In genomic region chr6:80019189-80019860, GRCm38 (mm10) we compare ENCODE assay signal across 9 mouse cellular contexts. TPM values are rescaled to one million over a fixed set of nuclear protein-coding genes. Genes with fewer than 3 reads are reported as not detected.
DNase-seq lines count a peak whose midpoint lies in the region; ATAC-seq lines count a peak whose summit lies in the region.
"Had no signal": no experiment of that assay in that cellular context is flagged by ENCODE, and none has a peak within 500 bp of the region (broad histone marks: within the 10 kb centered on the region; RNA-seq: fewer than 3 reads in every experiment).

No protein-coding gene starts in this region.

- ATAC-seq in heart, embryonic 15.5 days (replicated peaks; ENCODE audit: insufficient number of reproducible peaks, insufficient read depth, low FRiP score, low read depth) = no peak
- ATAC-seq in midbrain, embryonic 13.5 days = peak; percentile 61

- H3K4me3 ChIP-seq in heart, embryonic 15.5 days = peak overlapping the region; percentile 45
- peak overlapping the region; percentile 60 for H3K4me3 ChIP-seq in midbrain, embryonic 13.5 days (replicated peaks)

- H3K27me3 ChIP-seq in heart, embryonic 15.5 days = no peaks in the 10 kb centered on the region
- H3K27me3 ChIP-seq in midbrain, embryonic 13.5 days = no peaks in the 10 kb centered on the region

- WGBS in heart, embryonic 15.5 days = 4% methylated on average over 14 of the region's 14 CpGs
- 2% methylated on average over 11 of the region's 14 CpGs for WGBS in midbrain, embryonic 13.5 days

- H3K27ac ChIP-seq in heart, embryonic 15.5 days = no peak overlapping the region
- H3K27ac ChIP-seq in midbrain, embryonic 13.5 days = peak overlapping the region; percentile 64

- no peaks in the 10 kb centered on the region for H3K9me3 ChIP-seq in heart, embryonic 15.5 days (replicated peaks)
- H3K9me3 ChIP-seq in midbrain, embryonic 13.5 days = no peaks in the 10 kb centered on the region

- no peaks in the 10 kb centered on the region for H3K4me1 ChIP-seq in heart, embryonic 15.5 days (replicated peaks)
- H3K4me1 ChIP-seq in midbrain, embryonic 13.5 days (replicated peaks) = 0 out of 2 replicates have a peak, but pooled peaks cover 5% of the 10 kb centered on the region

- peak overlapping the region; percentile 68 for H3K4me2 ChIP-seq in heart, embryonic 15.5 days
- peak overlapping the region; percentile 66 for H3K4me2 ChIP-seq in midbrain, embryonic 13.5 days (replicated peaks)

- H3K36me3 ChIP-seq in heart, embryonic 15.5 days = no peaks in the 10 kb centered on the region
- H3K36me3 ChIP-seq in midbrain, embryonic 13.5 days = peaks cover 9% of the 10 kb centered on the region; the same call in 1 of the 2 replicates

- no peak for DNase-seq in heart, adult 11 months
- DNase-seq in embryo, embryonic 10 days (ENCODE audit: low spot score) = peak; percentile 8
- DNase-seq in forelimb bud, embryonic 11.5 days (ENCODE audit: low read depth, low spot score) = peak; percentile 2
- no peak for DNase-seq in B cell, adult 2 months
- no peak for DNase-seq in spleen, adult 18-20 months
- DNase-seq in lung, postnatal 4 days = no peak

- H3K9ac ChIP-seq in heart, embryonic 15.5 days = no peak overlapping the region
- H3K9ac ChIP-seq in midbrain, embryonic 13.5 days (replicated peaks) = peak overlapping the region; percentile 69

RNA-seq across cellular contexts. Expression of gene Lrrtm4, which starts 0.6 kb away (rescaled TPM):
- polyA plus RNA-seq in heart, embryonic 15.5 days (2015; fragmentation: Nextera tagmentation; extraction: Ambion mirVana) = 0.46 and 0.47 TPM in 2 replicates
- 8.7 and 9.7 TPM in 2 replicates for polyA plus RNA-seq in midbrain, embryonic 13.5 days (2015; fragmentation: Nextera tagmentation; extraction: Ambion mirVana)
- polyA plus RNA-seq: testis, adult 2 months had no signal

Comparison
In these comparisons a context has a peak if more than half of its experiments do, and no peak if none do; other contexts are left out.
1. DNase-seq: peak in embryo, embryonic 10 days (single experiment) and forelimb bud, embryonic 11.5 days (single experiment); none in heart, adult 11 months (single experiment), B cell, adult 2 months (0 of 2), spleen, adult 18-20 months (0 of 2) and lung, postnatal 4 days (0 of 2).